In the genomic region with DNA sequence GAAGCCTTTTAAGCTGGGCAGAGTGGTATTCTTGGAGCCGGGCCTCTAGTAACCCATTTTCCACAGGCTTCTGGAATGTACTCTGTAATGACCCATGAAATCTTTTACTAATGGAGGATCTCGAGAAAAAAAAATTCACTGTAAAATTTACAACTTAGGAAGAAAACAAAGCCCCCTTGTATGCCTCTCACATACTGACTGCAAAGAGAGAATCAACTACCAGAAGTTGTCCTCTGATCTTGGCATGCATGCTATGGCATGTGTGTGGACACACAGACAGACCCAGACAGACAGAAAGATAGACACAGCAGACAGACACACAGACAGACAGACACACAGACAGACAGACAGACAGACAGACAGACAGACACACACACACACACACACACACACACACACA, we compare ENCODE assay signal across 21 mouse cellular contexts.
"Had no signal": no experiment of that assay in that cellular context is flagged by ENCODE, and none has a peak within 500 bp of the region (broad histone marks: within the 10 kb centered on the region; RNA-seq: fewer than 3 reads in every experiment).

No protein-coding gene starts in this region.

- H3K27ac ChIP-seq: liver, embryonic 15.5 days; lung, embryonic 15.5 days; macrophage; midbrain, embryonic 10.5 days; midbrain, embryonic 12.5 days; neural tube, embryonic 13.5 days; neural tube, embryonic 15.5 days; stomach, embryonic 15.5 days; stomach, postnatal 0 days had no signal

- H3K27me3 ChIP-seq: lung, embryonic 15.5 days; midbrain, embryonic 12.5 days; neural tube, embryonic 13.5 days; neural tube, embryonic 15.5 days; stomach, embryonic 15.5 days had no signal

- H3K9me3 ChIP-seq: liver, embryonic 15.5 days; lung, embryonic 15.5 days; megakaryocyte, embryonic 14.5 days; midbrain, embryonic 10.5 days; midbrain, embryonic 12.5 days; neural tube, embryonic 13.5 days; neural tube, embryonic 15.5 days; stomach, embryonic 15.5 days had no signal

- H3K4me2 ChIP-seq: liver, embryonic 15.5 days; lung, embryonic 15.5 days; midbrain, embryonic 12.5 days; neural tube, embryonic 13.5 days; neural tube, embryonic 15.5 days; stomach, embryonic 15.5 days had no signal

- H3K4me1 ChIP-seq: liver, embryonic 15.5 days; lung, embryonic 15.5 days; megakaryocyte, embryonic 14.5 days; midbrain, embryonic 10.5 days; midbrain, embryonic 12.5 days; neural tube, embryonic 13.5 days; neural tube, embryonic 15.5 days; stomach, embryonic 15.5 days had no signal

- ATAC-seq: liver, postnatal 0 days; lung, postnatal 0 days; midbrain, embryonic 16.5 days had no signal

- DNase-seq: liver, postnatal 0 days; lung, adult 2 months; lung, postnatal 14 days; lung, postnatal 36 days; midbrain, embryonic 14.5 days; right cerebral cortex, postnatal 14 days; thymus, postnatal 14 days; thymus, postnatal 36 days had no signal

- H3K9ac ChIP-seq: liver, embryonic 15.5 days; liver, postnatal 0 days; lung, embryonic 15.5 days; midbrain, embryonic 12.5 days; neural tube, embryonic 13.5 days; neural tube, embryonic 15.5 days; stomach, embryonic 15.5 days had no signal

- H3K4me3 ChIP-seq: liver, embryonic 15.5 days; lung, embryonic 15.5 days; megakaryocyte, embryonic 14.5 days; midbrain, embryonic 10.5 days; midbrain, embryonic 12.5 days; myocyte; neural tube, embryonic 13.5 days; neural tube, embryonic 15.5 days; stomach, embryonic 15.5 days had no signal

- H3K36me3 ChIP-seq: liver, embryonic 15.5 days; lung, embryonic 15.5 days; midbrain, embryonic 10.5 days; midbrain, embryonic 12.5 days; neural tube, embryonic 13.5 days; neural tube, embryonic 15.5 days; stomach, embryonic 15.5 days had no signal
